Mouse (Mus musculus) bone marrow, adult 2 months (tissue): ENCODE measurements around the gene Apoa1. TPM values are rescaled to one million over a fixed set of nuclear protein-coding genes. Genes with fewer than 3 reads are reported as not detected.

Experiments used
- H3K27ac ChIP-seq: fragments of 200-500 bp; 2 replicates; pipeline ENCODE4 v1.5.1; 2012; ENCODE audit warnings: low read depth, mild to moderate bottlenecking, control low read depth, inconsistent platforms, low read length; ENCODE audit not compliant: control insufficient read depth, poor library complexity, insufficient read depth
- H3K4me1 ChIP-seq: fragments of 200-500 bp; 2 replicates; pipeline ENCODE4 v1.6.1; 2011; ENCODE audit warnings: low read length; ENCODE audit not compliant: control insufficient read depth, insufficient read depth
- H3K4me3 ChIP-seq: fragments of 200-500 bp; replicated peaks from 2 replicates; pipeline ENCODE3; 2011; ENCODE audit warnings: mild to moderate bottlenecking, low read depth, low read length, control low read depth; ENCODE audit not compliant: control insufficient read depth
- CTCF ChIP-seq: fragments of 200-500 bp; IDR thresholded peaks from 2 replicates; pipeline ENCODE4 v1.5.1; 2011; ENCODE audit warnings: low read length, control low read depth; ENCODE audit not compliant: control insufficient read depth, insufficient read depth
- POLR2A ChIP-seq: fragments of 200-500 bp; IDR thresholded peaks from 2 replicates; pipeline ENCODE4 v1.6.1; 2011; ENCODE audit warnings: low read depth, mild to moderate bottlenecking, control low read depth, low read length, borderline replicate concordance; ENCODE audit not compliant: control insufficient read depth
- WGBS: fragments of 180-500 bp; shearing (Covaris S2); methylation state at CpG from one replicate; pipeline ENCODE4 v1.1.7; 2018; 5-methylcytosine and 5-hydroxymethylcytosine counted together
- polyA plus RNA-seq: library from polyadenylated mRNA; stranded (reverse); fragments of >200 nt; gene quantifications from 2 replicates; pipeline ENCODE4 v1.2.4, GENCODE M21; 2011; ENCODE audit warnings: low replicate concordance; ENCODE audit not compliant: missing spikeins, insufficient read depth, insufficient read length

The Apoa1 gene
- polyA plus RNA-seq, 1 experiment, result 44.4 TPM

DNA sequence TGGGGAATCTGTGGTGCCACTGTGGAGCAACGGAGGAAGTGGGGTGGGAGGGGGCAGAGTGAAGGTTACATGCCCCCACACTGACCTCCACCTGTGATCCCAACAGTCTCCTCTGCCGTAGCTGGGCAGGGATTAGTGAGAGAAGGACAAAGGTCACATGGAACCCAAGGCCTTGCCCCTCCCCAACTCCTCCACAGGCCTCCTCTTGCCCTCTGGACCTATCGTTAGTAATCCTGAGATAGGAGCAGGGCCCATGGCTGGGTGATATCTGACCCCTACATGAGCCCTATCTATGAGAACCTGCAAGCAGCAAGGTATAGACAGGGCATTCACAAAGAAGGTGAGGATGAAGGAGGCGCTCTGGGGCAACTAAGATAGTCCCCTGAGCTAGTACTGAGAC is 7.3 kb downstream of the Apoa1 start:
- H3K4me1 ChIP-seq, result no peaks in the 10 kb centered on the region
- no peak overlapping the region for H3K4me3 ChIP-seq
- 69% methylated on average over 4 of the region's 4 CpGs for WGBS
- no peak overlapping the region for H3K27ac ChIP-seq
- TF ChIP-seq CTCF (no peak), POLR2A (no peak)

DNA sequence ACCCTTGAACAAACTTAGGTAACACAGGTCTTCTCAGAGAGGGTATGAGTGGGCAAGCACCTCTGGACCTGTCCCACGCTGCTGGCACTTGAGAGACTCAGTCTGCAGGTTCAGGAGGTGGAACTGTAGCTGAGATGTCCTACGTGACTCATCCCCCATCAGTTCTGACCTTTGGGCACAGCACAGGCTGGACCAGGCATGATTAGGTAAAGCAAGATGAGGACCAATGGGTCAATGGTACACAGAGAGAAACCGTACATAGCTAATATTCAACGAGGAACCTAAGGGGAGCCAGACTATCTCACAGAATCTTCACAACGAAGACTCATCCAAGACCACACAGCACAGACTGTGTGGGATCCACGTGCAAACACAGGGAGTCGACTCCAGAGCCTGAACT is 10.5 kb downstream of the Apoa1 start:
- Histone ChIP-seq H3K27ac (no peak overlapping the region), H3K4me3 (no peak overlapping the region), H3K4me1 (no peaks in the 10 kb centered on the region)
- TF ChIP-seq CTCF (no peak), POLR2A (no peak)
- 71% methylated on average over 7 of the region's 7 CpGs for WGBS

- Histone ChIP-seq H3K27ac (no peak within 1 kb of the TSS), H3K4me1 (no peaks in the 10 kb centered on the region), H3K4me3 (no peak within 1 kb of the TSS)
- 66% methylated on average over 7 of the region's 7 CpGs for WGBS
- TF ChIP-seq POLR2A, result no peak
- TF ChIP-seq CTCF, result no peak
Observed at GRCm38 (mm10) chr9:46240526-46241153, 12.3 kb downstream of the Apoa1 start, which contains the start of gene Apoa4. Gene Apoa4, plus strand, starts transcription at chr9:46240696.

- no peak for TF ChIP-seq POLR2A
- TF ChIP-seq CTCF, result no peak
- Histone ChIP-seq H3K27ac (no peak overlapping the region), H3K4me1 (no peaks in the 10 kb centered on the region), H3K4me3 (no peak overlapping the region)
- WGBS, result 66% methylated on average over 2 of the region's 2 CpGs
Observed at GRCm38 (mm10) chr9:46241818-46242217, 13.4 kb downstream of the Apoa1 start.

DNA sequence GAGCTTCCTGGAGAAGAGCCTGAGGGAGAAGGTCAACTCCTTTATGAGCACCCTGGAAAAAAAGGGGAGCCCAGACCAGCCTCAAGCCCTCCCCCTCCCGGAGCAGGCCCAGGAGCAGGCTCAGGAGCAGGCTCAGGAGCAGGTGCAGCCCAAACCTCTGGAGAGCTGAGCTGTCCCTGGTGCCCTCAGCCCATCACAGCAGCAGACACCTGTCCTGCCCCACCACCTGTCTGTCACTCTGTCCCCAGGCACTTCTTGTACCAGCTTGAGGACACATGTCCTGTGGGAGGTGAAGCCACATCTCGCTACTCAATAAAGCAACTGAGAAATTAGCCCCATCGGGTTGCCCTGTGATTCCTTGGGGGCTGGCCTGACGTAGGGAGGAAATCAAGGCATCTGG is 14.7 kb downstream of the Apoa1 start:
- WGBS, result 63% methylated on average over 4 of the region's 4 CpGs
- H3K4me3 ChIP-seq, result no peak overlapping the region

DNA sequence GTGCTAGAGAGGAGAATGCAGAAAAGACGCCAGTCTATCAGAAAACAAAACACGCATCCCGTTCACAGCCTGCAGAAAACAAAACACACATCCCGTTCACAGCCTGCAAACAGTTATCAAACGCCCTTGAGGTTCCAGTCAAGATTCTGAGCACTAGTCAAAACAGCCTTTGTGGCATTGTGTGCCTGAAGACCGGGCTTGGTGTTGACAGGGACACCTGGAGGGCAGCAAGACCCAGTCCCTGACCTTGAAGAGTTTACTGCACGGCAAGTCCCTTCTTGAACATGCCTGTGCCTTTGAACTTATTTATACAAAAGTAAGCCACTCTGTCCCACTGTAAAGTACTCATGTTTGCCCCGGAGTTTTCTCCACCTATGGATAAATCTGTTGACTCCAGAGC is 15.2 kb downstream of the Apoa1 start:
- H3K27ac ChIP-seq, result no peak overlapping the region
- H3K4me3 ChIP-seq, result no peak overlapping the region
- TF ChIP-seq CTCF (no peak), POLR2A (no peak)
- WGBS, result 69% methylated on average over 8 of the region's 8 CpGs
- no peaks in the 10 kb centered on the region for H3K4me1 ChIP-seq

More for the DNA sequence above, 14.7 kb downstream of the Apoa1 start:
- Histone ChIP-seq H3K4me1 (no peaks in the 10 kb centered on the region), H3K27ac (no peak overlapping the region)
- no peak for TF ChIP-seq CTCF
- no peak for TF ChIP-seq POLR2A

GRCm38 (mm10) chr9:46246752-46247324 is 18.5 kb downstream of the Apoa1 start:
- H3K4me1 ChIP-seq, result no peaks in the 10 kb centered on the region
- no peak overlapping the region for H3K27ac ChIP-seq
- TF ChIP-seq CTCF (peak; percentile 69), POLR2A (no peak)
- H3K4me3 ChIP-seq, result no peak overlapping the region
- WGBS, result 38% methylated on average over 11 of the region's 11 CpGs

DNA sequence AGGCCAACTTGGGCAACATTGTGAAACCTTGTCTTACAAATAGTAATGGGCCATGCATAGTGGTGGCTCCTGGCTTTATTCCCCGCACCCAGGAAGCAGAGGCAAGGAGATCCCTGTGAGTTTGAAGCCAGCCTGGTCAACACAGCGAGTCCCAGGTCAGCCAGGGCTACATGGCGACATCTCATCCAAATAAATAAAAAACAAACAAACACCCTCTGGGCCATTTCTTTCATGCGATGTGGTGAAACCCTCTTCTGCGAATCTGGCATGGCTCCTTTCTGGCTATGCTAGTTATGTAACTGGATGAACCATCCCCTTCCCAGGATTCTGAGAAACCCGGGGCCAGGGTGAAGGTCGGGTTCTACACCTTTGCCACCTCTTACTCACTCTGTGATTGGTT is 27.8 kb downstream of the Apoa1 start:
- WGBS, result 83% methylated on average over 7 of the region's 7 CpGs
- no peak overlapping the region for H3K27ac ChIP-seq
- TF ChIP-seq POLR2A (no peak), CTCF (no peak)
- no peak overlapping the region for H3K4me3 ChIP-seq
- peaks cover 2% of the 10 kb centered on the region; the same call in 1 of the 2 replicates for H3K4me1 ChIP-seq
